Mouse (Mus musculus) kidney, embryonic 15.5 days (tissue): ENCODE measurements around the gene Mbd6. TPM values are rescaled to one million over a fixed set of nuclear protein-coding genes. Genes with fewer than 3 reads are reported as not detected.
A peak's percentile ranks its signal among the peaks of the same experiment; 100 is the strongest.
"Not testable (repeated sequence)": the region's sequence is repeated elsewhere in the genome, so short reads cannot be mapped to it uniquely, and the experiment has no call there.

ENCODE experiments used
- ATAC-seq: fragments of 200-750 bp; cut with Nextera tagmentation; replicated peaks from 2 replicates; pipeline ENCODE4 v1.8.0; 2017; ENCODE audit warnings: moderate TSS enrichment; ENCODE audit not compliant: low FRiP score
- H3K27ac ChIP-seq: fragments of 300-500 bp; sonication (generic); 2 replicates; pipeline ENCODE4 v1.5.1; 2015; ENCODE audit warnings: mild to moderate bottlenecking, inconsistent platforms
- H3K27me3 ChIP-seq: fragments of 300-500 bp; sonication (generic); 2 replicates; pipeline ENCODE4 v1.6.1; 2015; ENCODE audit warnings: inconsistent platforms
- H3K36me3 ChIP-seq: fragments of 300-500 bp; sonication (generic); 2 replicates; pipeline ENCODE4 v1.6.1; 2015; ENCODE audit warnings: inconsistent platforms
- H3K4me1 ChIP-seq: fragments of 300-500 bp; sonication (generic); 2 replicates; pipeline ENCODE4 v1.6.1; 2015; ENCODE audit warnings: inconsistent platforms
- H3K4me2 ChIP-seq: fragments of 300-500 bp; sonication (generic); 2 replicates; pipeline ENCODE4 v1.6.1; 2015; ENCODE audit warnings: moderate library complexity, mild to moderate bottlenecking, inconsistent platforms
- H3K4me3 ChIP-seq: fragments of 300-500 bp; sonication (generic); replicated peaks from 2 replicates; pipeline ENCODE4 v1.5.1; 2015; ENCODE audit warnings: mild to moderate bottlenecking, inconsistent platforms
- H3K9ac ChIP-seq: fragments of 300-500 bp; sonication (generic); 2 replicates; pipeline ENCODE4 v1.6.1; 2015; ENCODE audit warnings: mild to moderate bottlenecking, inconsistent platforms
- H3K9me3 ChIP-seq: fragments of 300-500 bp; sonication (generic); replicated peaks from 2 replicates; pipeline ENCODE4 v1.6.1; 2016; ENCODE audit warnings: inconsistent platforms
- WGBS: fragments of 180-500 bp; shearing (Covaris S2); methylation state at CpG from one replicate; pipeline ENCODE4 v1.1.7; 2015; ENCODE audit warnings: mixed read lengths; 5-methylcytosine and 5-hydroxymethylcytosine counted together
- polyA plus RNA-seq: library from polyadenylated mRNA; unstranded; fragments of >200 nt; fragmentation: Nextera tagmentation; extraction: Ambion mirVana; gene quantifications from 2 replicates; pipeline ENCODE4 v1.2.1, GENCODE M21; 2015

Mbd6 gene
- polyA plus RNA-seq, 1 experiment from 2014 or later: 16.1 TPM

DNA sequence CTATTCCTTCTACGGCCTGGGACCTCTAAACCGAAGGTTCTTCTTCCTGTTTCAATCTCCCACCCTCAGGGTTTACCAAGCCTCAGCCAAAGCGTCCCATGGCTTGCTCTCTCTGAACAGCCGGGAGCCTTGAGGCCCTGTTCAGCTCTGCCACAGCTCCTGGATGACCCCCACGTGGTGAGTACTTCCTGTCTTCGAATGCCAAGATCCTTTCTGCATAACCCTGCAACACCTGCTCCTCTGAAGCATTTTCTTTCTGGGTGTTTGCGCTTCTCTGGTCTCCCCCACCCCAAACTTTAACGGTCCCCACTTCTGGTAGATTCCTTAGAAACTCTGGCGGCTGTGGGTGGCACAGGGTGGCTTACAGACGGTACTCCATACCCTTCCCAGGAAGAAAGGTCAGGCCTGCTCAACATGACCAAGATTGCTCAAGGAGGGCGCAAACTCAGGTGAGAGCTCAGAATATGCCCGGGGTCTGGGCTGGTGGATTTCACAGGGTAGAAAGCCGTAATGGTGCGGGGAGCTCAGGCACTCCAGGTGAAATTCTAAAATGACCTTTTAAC, 36.7 kb upstream of the Mbd6 start:
- H3K27ac ChIP-seq: no peak overlapping the region
- no peaks in the 10 kb centered on the region for H3K9me3 ChIP-seq
- H3K36me3 ChIP-seq: no peaks in the 10 kb centered on the region
- H3K4me3 ChIP-seq: peak overlapping the region; percentile 49
- WGBS: 25% methylated on average over 14 of the region's 14 CpGs
- H3K9ac ChIP-seq: peak overlapping the region; percentile 41; the same call in 1 of the 2 replicates
- peaks cover 33% of the 10 kb centered on the region for H3K4me1 ChIP-seq
- H3K27me3 ChIP-seq: peaks cover 60% of the 10 kb centered on the region
- H3K4me2 ChIP-seq: peak overlapping the region; percentile 92
- ATAC-seq: no peak

DNA sequence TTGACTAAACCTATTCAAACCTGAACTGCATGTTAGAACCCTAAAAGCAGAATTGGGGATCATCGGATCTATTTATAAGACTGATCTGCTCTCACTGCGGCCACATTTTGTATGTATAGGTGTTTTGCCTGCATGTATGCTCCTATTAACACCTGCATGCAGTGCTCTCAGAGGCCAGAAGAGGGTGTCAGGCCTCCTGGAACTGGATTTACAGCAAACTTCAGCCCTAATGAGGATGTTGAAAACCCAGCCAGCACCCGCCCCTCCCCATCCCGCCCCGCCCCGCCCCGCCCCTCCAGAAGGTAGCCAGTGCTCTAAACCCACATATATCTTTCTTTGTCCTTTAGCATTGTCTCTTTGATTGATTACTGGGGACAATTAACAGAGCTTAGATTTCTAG, 35.7 kb upstream of the Mbd6 start:
- Histone ChIP-seq H3K4me3 (no peak overlapping the region), H3K36me3 (no peaks in the 10 kb centered on the region), H3K4me2 (0 out of 2 replicates have a peak overlapping the region, but pooled peaks have one; percentile 25), H3K9me3 (no peaks in the 10 kb centered on the region), H3K27ac (no peak overlapping the region), H3K4me1 (peaks cover 37% of the 10 kb centered on the region), H3K9ac (no peak overlapping the region), H3K27me3 (peaks cover 59% of the 10 kb centered on the region)
- no peak for ATAC-seq
- WGBS: 10% methylated on average over 7 of the region's 7 CpGs

DNA sequence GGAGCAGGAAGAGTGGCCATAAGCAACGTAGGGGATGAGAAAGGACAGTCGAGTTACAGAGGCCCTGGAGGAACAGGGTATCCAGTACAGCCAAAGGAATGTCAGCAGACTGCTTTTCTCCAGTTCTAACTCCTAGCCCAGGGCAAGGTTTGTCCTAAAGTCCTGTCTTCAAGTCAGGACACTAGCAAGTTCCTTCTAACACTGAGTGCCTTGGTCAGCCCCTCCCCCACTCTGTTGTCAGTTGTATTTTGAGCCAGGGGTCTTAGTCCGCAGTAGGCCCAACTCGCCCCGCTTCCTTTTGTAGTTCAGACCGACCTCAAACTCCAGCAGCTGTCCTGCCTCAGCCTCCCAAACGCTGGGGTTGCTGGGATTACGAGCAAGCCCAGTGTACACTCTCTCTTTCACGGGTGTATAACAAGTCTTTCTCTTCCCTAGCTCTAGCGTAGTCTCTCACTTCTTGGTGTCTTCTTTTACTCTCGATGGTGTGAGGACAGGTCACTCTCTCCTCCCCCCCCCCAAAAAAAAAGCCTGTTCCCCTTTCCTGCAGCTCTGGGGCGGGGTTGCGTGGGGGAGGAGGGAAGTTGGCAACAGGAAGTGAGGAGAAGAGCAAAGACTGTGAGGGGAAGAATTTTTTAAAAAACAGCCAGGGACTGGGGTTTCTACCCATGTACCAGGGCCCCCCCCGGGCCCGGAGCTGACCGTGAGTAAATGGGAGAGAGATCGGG, 34.5 kb upstream of the Mbd6 start:
- H3K4me2 ChIP-seq: no peak overlapping the region
- H3K27ac ChIP-seq: no peak overlapping the region
- peaks cover 47% of the 10 kb centered on the region for H3K27me3 ChIP-seq
- H3K4me1 ChIP-seq: peaks cover 37% of the 10 kb centered on the region
- no peak for ATAC-seq
- 71% methylated on average over 17 of the region's 17 CpGs for WGBS
- no peaks in the 10 kb centered on the region for H3K9me3 ChIP-seq
- H3K36me3 ChIP-seq: no peaks in the 10 kb centered on the region
- H3K9ac ChIP-seq: no peak overlapping the region
- no peak overlapping the region for H3K4me3 ChIP-seq

DNA sequence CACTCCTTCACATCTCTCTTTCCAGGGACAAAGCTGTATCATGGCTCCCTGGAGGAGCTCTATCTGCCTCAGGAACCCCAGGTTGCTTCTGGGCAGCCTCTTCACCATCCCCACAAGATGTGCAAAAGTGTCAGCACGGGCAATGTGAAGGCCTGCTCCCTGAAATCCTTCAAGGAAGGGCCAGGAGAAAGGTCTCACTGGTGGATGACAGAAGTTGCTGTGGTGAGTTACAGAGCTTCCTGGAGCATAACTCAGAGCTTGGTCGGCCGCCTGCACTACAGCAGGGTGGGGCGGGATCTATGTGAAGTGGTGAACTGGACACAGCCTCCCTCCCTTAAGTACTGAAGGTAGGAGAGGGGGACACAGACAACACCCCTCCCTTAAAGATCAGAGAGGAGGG, 33.9 kb upstream of the Mbd6 start:
- no peaks in the 10 kb centered on the region for H3K36me3 ChIP-seq
- no peak overlapping the region for H3K9ac ChIP-seq
- no peaks in the 10 kb centered on the region for H3K9me3 ChIP-seq
- no peak overlapping the region for H3K27ac ChIP-seq
- no peak overlapping the region for H3K4me2 ChIP-seq
- no peak for ATAC-seq
- WGBS: 64% methylated on average over 4 of the region's 4 CpGs
- H3K4me3 ChIP-seq: no peak overlapping the region
- H3K27me3 ChIP-seq: peaks cover 41% of the 10 kb centered on the region
- peaks cover 36% of the 10 kb centered on the region for H3K4me1 ChIP-seq

DNA sequence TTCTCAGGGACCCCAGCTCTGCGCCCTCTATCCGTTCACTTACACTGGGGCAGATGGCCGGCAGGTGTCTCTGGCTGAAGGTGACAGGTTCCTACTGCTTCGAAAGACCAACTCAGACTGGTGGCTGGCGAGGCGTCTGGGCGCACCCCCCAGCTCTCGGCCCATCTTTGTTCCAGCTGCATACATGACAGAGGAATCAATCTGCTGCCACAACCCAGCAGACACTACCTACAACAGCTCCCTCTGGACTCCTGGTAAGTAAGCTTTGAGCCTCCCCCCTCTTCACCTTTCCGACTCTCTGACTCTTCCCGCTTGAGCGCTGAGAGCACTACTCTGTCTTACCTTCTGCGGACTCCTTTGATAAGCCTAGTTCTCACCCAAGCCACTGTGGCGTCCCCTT, 33.4 kb upstream of the Mbd6 start:
- no peak overlapping the region for H3K4me3 ChIP-seq
- no peaks in the 10 kb centered on the region for H3K9me3 ChIP-seq
- no peak overlapping the region for H3K4me2 ChIP-seq
- H3K27me3 ChIP-seq: peaks cover 36% of the 10 kb centered on the region
- no peak for ATAC-seq
- no peaks in the 10 kb centered on the region for H3K36me3 ChIP-seq
- no peak overlapping the region for H3K9ac ChIP-seq
- peaks cover 32% of the 10 kb centered on the region for H3K4me1 ChIP-seq
- no peak overlapping the region for H3K27ac ChIP-seq
- WGBS: 67% methylated on average over 13 of the region's 13 CpGs

DNA sequence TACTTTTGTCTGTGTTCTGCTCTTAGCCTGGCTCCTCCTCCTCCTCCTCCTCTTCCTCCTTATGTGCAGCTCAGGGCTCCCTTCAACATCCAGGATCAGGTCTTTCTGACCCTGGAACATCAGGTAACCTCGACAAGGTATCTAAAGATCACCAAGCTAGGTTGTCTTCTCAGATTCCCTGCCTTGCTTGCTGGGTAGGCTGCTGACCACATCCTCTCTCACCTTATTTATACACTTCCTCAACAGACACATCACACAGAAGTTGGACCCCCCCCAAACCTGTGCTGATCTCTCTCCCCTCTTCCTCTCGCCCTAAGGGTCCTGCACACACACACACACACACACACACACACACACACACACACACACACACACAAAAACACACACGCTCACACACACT, 32.8 kb upstream of the Mbd6 start, which contains the start of gene Arhgap9:
Gene Arhgap9 (plus strand): TSS at position 344 of the 400 bp plus-strand sequence.
- H3K27ac ChIP-seq: no peak within 1 kb of the TSS
- ATAC-seq: no peak
- 69% methylated on average over 3 of the region's 3 CpGs for WGBS

DNA sequence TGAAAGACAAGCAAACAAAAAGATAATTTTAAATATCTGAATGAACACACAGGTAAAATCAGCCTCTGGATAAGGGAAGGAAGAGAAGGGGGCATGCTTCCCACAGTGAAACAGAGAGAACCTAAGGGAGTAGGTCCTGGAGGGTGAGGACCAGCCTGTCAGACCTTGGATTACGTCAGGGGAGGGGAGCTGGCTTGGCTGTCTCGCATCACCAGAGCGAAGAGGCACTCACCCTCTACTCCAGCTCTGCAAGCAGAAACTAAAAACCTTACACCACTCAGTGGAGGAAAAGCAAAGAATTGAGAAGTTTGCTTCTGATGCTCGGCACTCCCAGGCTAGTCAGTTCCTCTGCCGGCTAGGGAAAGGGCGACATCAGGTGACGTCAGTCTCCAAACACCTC, 31.2 kb upstream of the Mbd6 start:
- Histone ChIP-seq H3K4me2 (no peak overlapping the region), H3K4me1 (peaks cover 14% of the 10 kb centered on the region), H3K9ac (no peak overlapping the region), H3K9me3 (no peaks in the 10 kb centered on the region), H3K36me3 (no peaks in the 10 kb centered on the region), H3K27me3 (peaks cover 14% of the 10 kb centered on the region), H3K27ac (no peak overlapping the region), H3K4me3 (no peak overlapping the region)
- ATAC-seq: peak; percentile 73; the same call in 1 of the 2 replicates
- WGBS: 43% methylated on average over 7 of the region's 7 CpGs

More for the DNA sequence above, 32.8 kb upstream of the Mbd6 start, which contains the start of gene Arhgap9:
- Histone ChIP-seq H3K4me3 (no peak within 1 kb of the TSS), H3K4me2 (no peak within 1 kb of the TSS), H3K27me3 (peaks cover 30% of the 10 kb centered on the region), H3K9me3 (no peaks in the 10 kb centered on the region), H3K36me3 (no peaks in the 10 kb centered on the region), H3K9ac (no peak within 1 kb of the TSS), H3K4me1 (peaks cover 29% of the 10 kb centered on the region)

DNA sequence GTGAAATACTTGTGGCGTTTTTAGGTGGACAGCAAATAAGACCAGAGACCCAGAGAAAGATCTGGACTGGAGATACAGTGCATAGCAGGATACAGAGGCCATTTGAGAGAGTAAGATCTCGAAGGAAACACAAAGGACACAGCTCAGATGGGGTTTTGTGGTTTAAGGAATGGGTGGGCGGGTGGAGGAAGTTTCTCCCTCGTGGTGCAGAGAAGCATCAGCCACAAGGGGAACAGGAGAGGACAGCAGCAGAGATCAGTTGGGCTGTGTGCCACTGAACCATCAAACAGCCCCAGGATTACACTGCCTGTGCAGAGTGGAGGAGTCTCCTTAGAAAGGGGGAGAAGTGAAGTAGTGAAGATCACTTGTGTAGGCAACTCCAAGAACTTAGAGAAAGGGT, 29.2 kb upstream of the Mbd6 start:
- Histone ChIP-seq H3K36me3 (no peaks in the 10 kb centered on the region), H3K9ac (no peak overlapping the region), H3K27ac (no peak overlapping the region), H3K4me3 (no peak overlapping the region), H3K27me3 (no peaks in the 10 kb centered on the region), H3K9me3 (no peaks in the 10 kb centered on the region), H3K4me2 (no peak overlapping the region), H3K4me1 (peaks cover 4% of the 10 kb centered on the region; the same call in 1 of the 2 replicates)
- ATAC-seq: no peak
- 38% methylated on average over 4 of the region's 4 CpGs for WGBS

DNA sequence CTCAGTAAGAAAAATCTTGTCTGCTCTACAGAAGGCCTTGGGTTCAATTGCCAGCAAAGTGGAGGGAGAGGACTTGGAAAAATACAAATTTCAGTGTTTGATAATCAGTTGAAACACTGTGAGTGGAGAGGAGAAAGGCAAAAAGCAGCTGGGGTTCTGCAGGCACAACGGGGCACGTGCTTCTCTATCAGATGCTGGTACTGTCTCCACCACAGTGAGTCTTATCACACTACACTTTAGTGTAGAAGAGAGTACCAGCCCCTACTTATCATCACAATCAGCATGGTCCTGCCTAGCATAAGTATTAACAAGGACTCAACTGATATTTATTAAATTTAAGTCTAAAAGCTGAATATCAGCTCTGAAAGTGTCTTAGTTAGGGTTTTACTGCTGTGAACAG, 28.5 kb upstream of the Mbd6 start:
- no peaks in the 10 kb centered on the region for H3K36me3 ChIP-seq
- no peak overlapping the region for H3K9ac ChIP-seq
- H3K4me1 ChIP-seq: peaks cover 7% of the 10 kb centered on the region
- H3K27ac ChIP-seq: no peak overlapping the region
- no peaks in the 10 kb centered on the region for H3K27me3 ChIP-seq
- no peak for ATAC-seq
- WGBS: 86% methylated on average over 2 of the region's 2 CpGs
- no peak overlapping the region for H3K4me2 ChIP-seq
- H3K9me3 ChIP-seq: no peaks in the 10 kb centered on the region
- H3K4me3 ChIP-seq: no peak overlapping the region

DNA sequence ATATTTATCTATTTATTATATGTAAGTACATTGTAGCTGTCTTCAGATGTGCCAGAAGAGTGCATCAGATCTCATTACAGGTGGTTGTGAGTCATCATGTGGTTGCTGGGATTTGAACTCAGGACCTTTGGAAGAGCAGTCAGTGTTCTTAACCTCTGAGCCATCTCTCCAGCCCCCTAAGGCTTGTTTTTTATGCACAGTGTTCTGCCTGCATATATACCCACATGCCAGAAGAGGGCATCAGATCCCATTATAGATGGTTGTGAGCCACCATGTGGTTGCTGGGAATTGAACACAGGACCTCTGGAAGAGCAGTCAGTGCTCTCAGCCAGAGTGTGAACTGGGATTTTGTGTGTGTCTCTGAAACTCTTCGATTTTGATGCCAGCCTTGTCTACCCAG, 26.1 kb upstream of the Mbd6 start:
- H3K4me3 ChIP-seq, H3K4me2 ChIP-seq, H3K9me3 ChIP-seq, H3K36me3 ChIP-seq, ATAC-seq, H3K27me3 ChIP-seq, H3K27ac ChIP-seq, H3K9ac ChIP-seq: not testable (repeated sequence)
- WGBS: 86% methylated on average over 1 of the region's 1 CpGs
- peaks cover 16% of the 10 kb centered on the region for H3K4me1 ChIP-seq

DNA sequence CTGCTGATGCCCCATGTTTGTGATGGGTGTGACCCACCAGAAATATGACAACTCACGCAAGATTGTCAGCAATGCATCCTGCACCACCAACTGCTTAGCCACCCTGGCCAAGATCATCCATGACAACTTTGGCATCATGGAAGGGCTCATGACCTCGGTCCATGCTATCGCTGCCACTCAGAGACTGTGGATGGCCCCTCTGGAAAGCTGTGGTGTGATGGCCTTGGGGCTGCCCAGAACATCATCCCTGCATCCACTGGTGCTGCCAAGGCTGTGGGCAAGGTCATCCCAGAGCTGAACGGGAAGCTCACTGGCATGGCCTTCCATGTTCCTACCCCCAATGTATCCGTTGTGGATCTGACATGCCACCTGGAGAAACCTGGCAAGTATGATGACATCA, 24.7 kb upstream of the Mbd6 start:
- not testable (repeated sequence) for H3K4me3 ChIP-seq, H3K9me3 ChIP-seq, H3K27me3 ChIP-seq, H3K4me2 ChIP-seq, ATAC-seq, H3K27ac ChIP-seq, H3K9ac ChIP-seq
- WGBS: 92% methylated on average over 5 of the region's 5 CpGs
- H3K4me1 ChIP-seq: peaks cover 18% of the 10 kb centered on the region
- peaks cover 14% of the 10 kb centered on the region for H3K36me3 ChIP-seq

DNA sequence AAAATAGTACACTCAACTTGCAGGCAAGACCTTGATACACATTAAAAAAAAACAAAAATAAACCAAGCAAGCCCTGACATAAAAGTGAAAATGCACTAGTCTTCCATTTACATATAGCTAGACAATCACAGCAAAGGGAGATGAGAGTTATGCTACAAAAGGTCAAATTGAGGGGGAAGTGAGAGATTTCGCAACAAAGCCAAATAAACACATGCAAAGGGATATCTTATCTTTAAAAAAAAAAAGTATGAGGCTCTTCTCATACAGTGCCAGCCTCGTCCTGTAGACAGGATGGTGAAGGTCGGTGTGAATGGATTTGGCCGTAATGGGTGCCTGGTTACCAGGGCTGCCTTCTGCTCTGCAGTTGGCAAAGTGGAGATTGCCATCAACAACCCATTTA, 24.0 kb upstream of the Mbd6 start:
- H3K27me3 ChIP-seq: no peaks in the 10 kb centered on the region
- peaks cover 21% of the 10 kb centered on the region for H3K36me3 ChIP-seq
- H3K4me3 ChIP-seq: no peak overlapping the region
- H3K4me2 ChIP-seq: no peak overlapping the region
- 77% methylated on average over 4 of the region's 4 CpGs for WGBS
- no peak overlapping the region for H3K9ac ChIP-seq
- no peak overlapping the region for H3K27ac ChIP-seq
- H3K9me3 ChIP-seq: no peaks in the 10 kb centered on the region
- H3K4me1 ChIP-seq: peaks cover 18% of the 10 kb centered on the region
- ATAC-seq: no peak
